Mouse (Mus musculus) embryonic fibroblast, embryonic 13.5 days (primary cell): ENCODE data around the gene Med29. TPM values are rescaled to one million over a fixed set of nuclear protein-coding genes. Genes with fewer than 3 reads are reported as not detected.

Experiments used
- H3K27ac ChIP-seq: 2 replicates; pipeline ENCODE4 v1.5.1; 2012; ENCODE audit warnings: low read length, control low read depth, inconsistent platforms; ENCODE audit not compliant: insufficient read depth
- H3K4me1 ChIP-seq: 2 replicates; pipeline ENCODE4 v1.6.1; 2011; ENCODE audit warnings: low read length; ENCODE audit not compliant: control insufficient read depth, insufficient read depth
- H3K4me3 ChIP-seq: 2 replicates; pipeline ENCODE4 v1.5.1; 2011; ENCODE audit warnings: mild to moderate bottlenecking, control low read depth, low read length; ENCODE audit not compliant: insufficient read depth
- CTCF ChIP-seq: IDR thresholded peaks from 2 replicates; pipeline ENCODE4 v1.5.1; 2011; ENCODE audit warnings: mild to moderate bottlenecking, control low read depth, low read length, moderate library complexity, borderline replicate concordance; ENCODE audit not compliant: insufficient read depth
- POLR2A ChIP-seq: IDR thresholded peaks from 2 replicates; pipeline ENCODE4 v1.6.1; 2011; ENCODE audit warnings: low read depth, mild to moderate bottlenecking, control low read depth, low read length, moderate library complexity
- polyA plus RNA-seq: library from polyadenylated mRNA; stranded (reverse); fragments of >200 nt; gene quantifications from 2 replicates; pipeline ENCODE4 v1.2.4, GENCODE M21; 2011; ENCODE audit warnings: low read depth; ENCODE audit not compliant: missing spikeins, insufficient read length

The Med29 gene
- polyA plus RNA-seq, 1 experiment, result 18.2 TPM

GRCm38 (mm10) chr7:28370051-28370450, 22.5 kb downstream of the Med29 start:
- Histone ChIP-seq H3K4me3 (peak overlapping the region; percentile 97), H3K27ac (no peak overlapping the region), H3K4me1 (peaks cover 13% of the 10 kb centered on the region; the same call in 1 of the 2 replicates)
- TF ChIP-seq POLR2A (no peak), CTCF (no peak)

- H3K4me3 ChIP-seq, result no peak overlapping the region
- TF ChIP-seq CTCF, result no peak
- no peak for TF ChIP-seq POLR2A
Measured at GRCm38 (mm10) chr7:28368276-28368920, 24.1 kb downstream of the Med29 start.

GRCm38 (mm10) chr7:28367663-28368275, 24.7 kb downstream of the Med29 start:
- Histone ChIP-seq H3K4me3 (no peak overlapping the region), H3K4me1 (peaks cover 13% of the 10 kb centered on the region; the same call in 1 of the 2 replicates), H3K27ac (no peak overlapping the region)
- TF ChIP-seq CTCF (no peak), POLR2A (no peak)

More at GRCm38 (mm10) chr7:28368276-28368920, 24.1 kb downstream of the Med29 start:
- Histone ChIP-seq H3K4me1 (peaks cover 13% of the 10 kb centered on the region; the same call in 1 of the 2 replicates), H3K27ac (no peak overlapping the region)

- Histone ChIP-seq H3K4me3 (no peak overlapping the region), H3K27ac (no peak overlapping the region), H3K4me1 (peaks cover 15% of the 10 kb centered on the region)
- TF ChIP-seq CTCF (no peak), POLR2A (no peak)
Measured at GRCm38 (mm10) chr7:28362441-28363060, 30.0 kb downstream of the Med29 start.

- Histone ChIP-seq H3K27ac (no peak overlapping the region), H3K4me3 (no peak overlapping the region), H3K4me1 (peaks cover 20% of the 10 kb centered on the region)
- TF ChIP-seq CTCF (no peak), POLR2A (no peak)
Measured at GRCm38 (mm10) chr7:28361647-28362341, 30.7 kb downstream of the Med29 start.

- Histone ChIP-seq H3K27ac (no peak overlapping the region), H3K4me1 (peaks cover 24% of the 10 kb centered on the region), H3K4me3 (no peak overlapping the region)
- TF ChIP-seq CTCF (no peak), POLR2A (no peak)
Measured at GRCm38 (mm10) chr7:28360291-28360690, 32.2 kb downstream of the Med29 start.

- peaks cover 24% of the 10 kb centered on the region for H3K4me1 ChIP-seq
- H3K4me3 ChIP-seq, result no peak overlapping the region
- TF ChIP-seq CTCF (no peak), POLR2A (no peak)
- H3K27ac ChIP-seq, result no peak overlapping the region
Measured at GRCm38 (mm10) chr7:28359854-28360253, 32.7 kb downstream of the Med29 start.

- H3K27ac ChIP-seq, result peak overlapping the region; percentile 88
- TF ChIP-seq POLR2A, result no peak
- no peak for TF ChIP-seq CTCF
Measured at GRCm38 (mm10) chr7:28358431-28358830, 34.1 kb downstream of the Med29 start.

GRCm38 (mm10) chr7:28357984-28358383, 34.5 kb downstream of the Med29 start:
- H3K4me3 ChIP-seq, result no peak overlapping the region
- TF ChIP-seq POLR2A (no peak; the same call in 1 of the 2 replicates), CTCF (no peak)
- peak overlapping the region; percentile 88 for H3K27ac ChIP-seq
- H3K4me1 ChIP-seq, result peaks cover 24% of the 10 kb centered on the region

More at GRCm38 (mm10) chr7:28358431-28358830, 34.1 kb downstream of the Med29 start:
- no peak overlapping the region for H3K4me3 ChIP-seq
- H3K4me1 ChIP-seq, result peaks cover 24% of the 10 kb centered on the region
